Mouse (Mus musculus) limb, embryonic 12.5 days (tissue): ENCODE measurements around the gene Fgfr2. TPM values are rescaled to one million over a fixed set of nuclear protein-coding genes. Genes with fewer than 3 reads are reported as not detected.

Experiments used
- ATAC-seq: fragments of 200-750 bp; cut with Nextera tagmentation; 2 replicates; pipeline ENCODE4 v1.8.0; 2017; ENCODE audit warnings: low read depth, moderate TSS enrichment; ENCODE audit not compliant: insufficient number of reproducible peaks, insufficient read depth, low FRiP score, low TSS enrichment
- H3K27ac ChIP-seq: fragments of 300-500 bp; sonication (generic); 2 replicates; pipeline ENCODE4 v1.5.1; 2016; ENCODE audit warnings: mild to moderate bottlenecking, moderate library complexity
- H3K27me3 ChIP-seq: fragments of 300-500 bp; sonication (generic); 2 replicates; pipeline ENCODE4 v1.6.1; 2016; ENCODE audit warnings: mild to moderate bottlenecking, moderate library complexity
- H3K36me3 ChIP-seq: fragments of 300-500 bp; sonication (generic); 2 replicates; pipeline ENCODE4 v1.6.1; 2016; ENCODE audit warnings: mild to moderate bottlenecking, moderate library complexity
- H3K4me1 ChIP-seq: fragments of 300-500 bp; sonication (generic); replicated peaks from 2 replicates; pipeline ENCODE4 v1.6.1; 2016
- H3K4me2 ChIP-seq: fragments of 300-500 bp; sonication (generic); 2 replicates; pipeline ENCODE4 v1.6.1; 2016; ENCODE audit warnings: mild to moderate bottlenecking, moderate library complexity
- H3K4me3 ChIP-seq: fragments of 300-500 bp; sonication (generic); replicated peaks from 2 replicates; pipeline ENCODE4 v1.5.1; 2016; ENCODE audit warnings: mild to moderate bottlenecking
- H3K9ac ChIP-seq: fragments of 300-500 bp; sonication (generic); replicated peaks from 2 replicates; pipeline ENCODE4 v1.6.1; 2016; ENCODE audit warnings: mild to moderate bottlenecking, moderate library complexity
- H3K9me3 ChIP-seq: fragments of 300-500 bp; sonication (generic); 2 replicates; pipeline ENCODE4 v1.6.1; 2016; ENCODE audit warnings: mild to moderate bottlenecking, moderate library complexity
- WGBS: fragments of 180-500 bp; shearing (Covaris S2); methylation state at CpG from one replicate; pipeline ENCODE4 v1.1.7; 2016; 5-methylcytosine and 5-hydroxymethylcytosine counted together
- polyA plus RNA-seq: library from polyadenylated mRNA; unstranded; fragments of >200 nt; fragmentation: Nextera tagmentation; extraction: Ambion mirVana; gene quantifications from 2 replicates; pipeline ENCODE4 v1.2.1, GENCODE M21; 2016

The Fgfr2 gene
- polyA plus RNA-seq, 1 experiment from 2014 or later = 112 TPM

DNA sequence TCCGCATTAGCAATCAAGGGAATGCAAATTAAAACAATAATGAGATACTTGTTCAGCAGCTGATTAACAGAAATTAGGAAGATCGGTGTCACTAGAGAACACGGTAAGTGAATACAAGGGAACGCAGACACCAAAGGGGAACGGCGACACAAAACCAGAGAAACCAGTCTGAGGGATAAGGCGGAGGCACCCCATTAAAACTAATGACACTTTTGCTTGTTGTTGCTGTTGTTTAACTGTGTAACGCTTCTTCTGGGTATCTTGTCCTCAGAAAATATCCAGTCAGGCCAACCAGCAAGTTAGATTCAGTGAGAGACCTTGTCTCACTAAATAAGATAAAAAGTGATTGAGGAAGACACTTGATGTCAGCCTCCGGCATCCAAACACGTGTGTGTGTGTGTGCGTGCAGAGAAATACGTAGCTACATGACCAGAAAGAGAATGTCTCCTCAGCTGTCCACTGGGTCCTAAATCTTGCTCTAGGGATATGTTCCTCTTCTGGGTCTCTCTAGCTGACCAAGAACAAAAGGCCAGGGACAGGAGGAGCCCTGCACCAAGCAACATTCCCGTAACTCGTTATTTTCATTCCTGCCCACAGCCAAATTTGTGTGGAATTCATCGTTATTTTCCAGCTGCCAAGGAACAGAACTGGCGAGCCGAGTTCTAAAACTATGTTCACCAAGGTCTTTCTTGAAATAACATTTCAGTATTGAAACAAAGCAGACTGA, 2901.3 kb downstream of the Fgfr2 start:
- no peak for ATAC-seq
- Histone ChIP-seq H3K9ac (no peak overlapping the region), H3K4me3 (no peak overlapping the region), H3K27ac (no peak overlapping the region), H3K27me3 (no peaks in the 10 kb centered on the region), H3K9me3 (no peaks in the 10 kb centered on the region), H3K4me2 (no peak overlapping the region), H3K36me3 (peaks cover 43% of the 10 kb centered on the region), H3K4me1 (peaks cover 53% of the 10 kb centered on the region)
- WGBS = 72% methylated on average over 17 of the region's 17 CpGs

GRCm38 (mm10) chr7:130220627-130221026, 2902.5 kb downstream of the Fgfr2 start:
- H3K9ac ChIP-seq = no peak overlapping the region
- WGBS = 88% methylated on average over 4 of the region's 4 CpGs
- H3K4me1 ChIP-seq = peaks cover 46% of the 10 kb centered on the region
- no peaks in the 10 kb centered on the region for H3K27me3 ChIP-seq
- H3K27ac ChIP-seq = no peak overlapping the region
- no peaks in the 10 kb centered on the region for H3K9me3 ChIP-seq
- ATAC-seq = no peak
- peaks cover 33% of the 10 kb centered on the region for H3K36me3 ChIP-seq
- H3K4me2 ChIP-seq = no peak overlapping the region
- no peak overlapping the region for H3K4me3 ChIP-seq

GRCm38 (mm10) chr7:130219844-130220243, 2903.3 kb downstream of the Fgfr2 start:
- Histone ChIP-seq H3K4me1 (peaks cover 46% of the 10 kb centered on the region), H3K36me3 (peaks cover 32% of the 10 kb centered on the region), H3K9me3 (no peaks in the 10 kb centered on the region), H3K9ac (no peak overlapping the region), H3K4me2 (no peak overlapping the region), H3K27ac (no peak overlapping the region), H3K4me3 (no peak overlapping the region), H3K27me3 (no peaks in the 10 kb centered on the region)
- 81% methylated on average over 4 of the region's 4 CpGs for WGBS
- ATAC-seq = no peak

DNA sequence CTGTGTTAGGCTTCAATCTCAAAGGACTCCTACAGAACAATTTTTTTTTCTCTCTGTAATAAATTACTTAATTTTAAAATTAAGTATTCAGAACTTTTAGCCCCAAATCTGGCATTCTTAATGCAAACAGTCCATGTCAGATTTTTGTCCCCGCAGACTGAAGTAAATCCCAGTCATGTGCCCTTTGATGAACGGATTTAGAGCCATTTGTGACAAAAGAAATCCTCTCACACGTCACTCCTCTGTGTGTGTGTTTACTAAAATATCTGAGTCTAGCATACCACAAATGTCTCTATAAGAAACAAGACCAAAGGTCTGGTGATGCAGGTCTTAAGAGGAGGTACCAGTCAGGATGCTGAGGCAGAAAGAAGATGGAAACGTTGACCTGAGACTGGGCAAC, 2906.9 kb downstream of the Fgfr2 start:
- Histone ChIP-seq H3K27me3 (no peaks in the 10 kb centered on the region), H3K4me2 (no peak overlapping the region), H3K4me1 (peaks cover 38% of the 10 kb centered on the region), H3K9me3 (no peaks in the 10 kb centered on the region), H3K9ac (no peak overlapping the region), H3K36me3 (peaks cover 65% of the 10 kb centered on the region), H3K27ac (no peak overlapping the region), H3K4me3 (no peak overlapping the region)
- no peak for ATAC-seq
- 53% methylated on average over 4 of the region's 4 CpGs for WGBS

DNA sequence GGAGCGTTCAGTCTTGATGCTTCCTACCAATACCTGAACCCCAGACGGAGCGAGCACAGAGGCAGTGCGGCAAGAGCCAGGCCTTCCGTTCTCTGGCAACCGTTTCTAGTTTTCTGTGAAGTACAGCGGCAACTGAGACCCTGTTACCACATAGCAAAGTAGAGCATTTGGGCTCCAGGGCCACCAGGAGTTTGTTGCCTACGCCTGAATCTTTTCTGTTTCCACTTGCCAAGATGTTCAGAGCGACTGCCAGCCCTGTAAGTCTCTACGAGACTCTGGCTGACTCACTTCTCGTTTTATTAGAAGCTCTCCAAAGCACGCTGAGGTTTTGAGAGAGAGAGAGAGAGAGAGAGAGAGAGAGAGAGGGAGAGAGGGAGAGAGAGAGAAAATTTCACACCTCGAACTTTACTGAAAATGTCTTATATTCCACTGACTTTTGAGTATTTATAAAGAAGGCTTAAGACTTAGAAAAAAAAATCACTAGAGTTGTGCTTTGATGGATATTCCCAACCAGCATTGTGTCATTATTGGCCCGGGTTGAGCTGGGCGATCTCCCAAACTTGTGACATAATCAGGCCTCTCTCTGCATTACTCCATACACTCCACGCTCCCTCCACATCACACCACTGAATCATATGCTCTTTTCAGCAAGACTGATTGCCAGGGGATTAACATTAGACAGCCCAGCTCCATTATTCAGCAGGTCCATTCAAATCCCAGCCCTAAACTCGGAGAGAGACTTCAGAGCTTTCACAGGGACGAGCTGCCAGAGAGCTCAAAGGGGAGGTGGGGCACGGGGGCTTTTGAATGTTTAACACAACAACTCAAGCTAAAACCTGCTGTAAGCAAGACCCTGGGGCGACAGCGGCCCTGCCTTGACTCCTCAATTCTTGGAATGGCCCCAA, 2907.6 kb downstream of the Fgfr2 start:
- Histone ChIP-seq H3K4me2 (no peak overlapping the region), H3K27me3 (no peaks in the 10 kb centered on the region), H3K9me3 (no peaks in the 10 kb centered on the region), H3K36me3 (peaks cover 65% of the 10 kb centered on the region), H3K27ac (peak overlapping the region; percentile 60; the same call in 1 of the 2 replicates), H3K4me1 (peaks cover 34% of the 10 kb centered on the region), H3K4me3 (no peak overlapping the region), H3K9ac (no peak overlapping the region)
- ATAC-seq = no peak
- 46% methylated on average over 21 of the region's 21 CpGs for WGBS

- no peak overlapping the region for H3K9ac ChIP-seq
- H3K4me2 ChIP-seq = no peak overlapping the region
- H3K4me1 ChIP-seq = peaks cover 28% of the 10 kb centered on the region
- H3K4me3 ChIP-seq = no peak overlapping the region
- no peak for ATAC-seq
- no peaks in the 10 kb centered on the region for H3K9me3 ChIP-seq
- peaks cover 64% of the 10 kb centered on the region for H3K36me3 ChIP-seq
- no peak overlapping the region for H3K27ac ChIP-seq
- WGBS = 93% methylated on average over 5 of the region's 5 CpGs
- no peaks in the 10 kb centered on the region for H3K27me3 ChIP-seq
Observed at GRCm38 (mm10) chr7:130213156-130213555, 2910.0 kb downstream of the Fgfr2 start.

DNA sequence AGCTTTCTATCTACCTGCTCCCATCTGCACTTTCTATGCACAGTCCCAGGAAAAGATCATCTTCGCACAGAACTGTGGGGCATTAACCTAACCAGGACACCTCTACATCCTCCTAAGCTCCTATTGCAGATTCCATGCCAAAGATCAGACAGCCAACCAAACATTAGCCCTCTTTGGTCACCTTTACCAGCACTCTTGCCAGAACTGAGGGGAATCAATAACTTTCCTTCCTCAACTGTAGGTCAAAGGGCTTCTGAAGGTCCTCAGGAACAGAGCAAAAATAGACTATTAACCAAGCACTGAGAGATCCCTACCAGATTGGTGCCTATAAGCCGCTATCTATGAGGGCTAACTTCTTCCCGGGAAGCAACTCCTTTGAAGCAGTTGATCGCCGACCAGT, 2911.7 kb downstream of the Fgfr2 start:
- Histone ChIP-seq H3K27ac (no peak overlapping the region), H3K9ac (no peak overlapping the region), H3K27me3 (no peaks in the 10 kb centered on the region), H3K4me1 (peaks cover 42% of the 10 kb centered on the region), H3K36me3 (peaks cover 57% of the 10 kb centered on the region), H3K4me2 (no peak overlapping the region), H3K9me3 (no peaks in the 10 kb centered on the region), H3K4me3 (no peak overlapping the region)
- ATAC-seq = no peak
- WGBS = 70% methylated on average over 5 of the region's 5 CpGs

DNA sequence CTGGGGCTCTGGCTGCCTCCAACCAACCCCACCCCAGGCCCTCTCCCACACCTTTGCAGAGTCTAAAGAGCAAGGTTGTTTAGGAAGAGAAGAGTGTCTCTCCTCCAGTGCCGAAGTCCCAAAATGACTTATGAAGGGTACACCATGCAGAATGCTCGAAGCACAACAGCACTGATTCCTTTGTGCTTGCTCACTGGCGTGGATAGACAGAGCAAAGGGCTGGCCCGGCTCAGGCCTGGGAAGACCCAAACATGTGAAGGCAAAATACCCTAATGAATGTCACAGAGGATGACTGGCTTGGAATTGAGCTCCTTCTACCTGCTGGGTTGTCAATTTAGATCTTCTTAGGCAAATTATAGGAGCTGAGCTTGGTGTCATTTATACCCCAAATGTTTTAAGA, 2914.5 kb downstream of the Fgfr2 start:
- Histone ChIP-seq H3K9ac (no peak overlapping the region), H3K4me2 (no peak overlapping the region), H3K36me3 (peaks cover 55% of the 10 kb centered on the region), H3K4me1 (peaks cover 50% of the 10 kb centered on the region), H3K9me3 (no peaks in the 10 kb centered on the region), H3K4me3 (no peak overlapping the region), H3K27ac (no peak overlapping the region), H3K27me3 (no peaks in the 10 kb centered on the region)
- ATAC-seq = no peak
- WGBS = 92% methylated on average over 4 of the region's 4 CpGs

DNA sequence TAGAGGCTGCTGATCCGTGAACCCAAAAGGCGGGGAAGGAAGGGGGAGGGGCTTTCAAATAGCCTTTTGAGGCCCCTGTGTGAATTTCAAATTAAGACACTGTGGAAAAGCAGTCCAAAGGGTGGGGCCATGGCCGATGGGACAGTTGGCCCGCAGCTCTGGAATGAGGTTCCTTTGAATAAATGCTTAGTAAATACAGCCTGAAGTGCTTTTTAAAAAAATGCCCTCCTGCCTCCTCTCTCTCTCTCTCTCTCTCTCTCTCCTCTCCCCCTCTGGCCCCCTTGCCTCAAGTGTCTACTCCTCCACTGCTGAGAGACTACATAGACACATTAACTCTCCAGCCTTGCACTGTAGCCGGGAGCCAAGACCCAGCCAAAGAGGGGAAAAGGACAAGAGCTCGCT, 2917.0 kb downstream of the Fgfr2 start:
- WGBS = 38% methylated on average over 6 of the region's 6 CpGs
- no peak for ATAC-seq
- H3K36me3 ChIP-seq = peaks cover 33% of the 10 kb centered on the region
- H3K4me3 ChIP-seq = no peak overlapping the region
- peaks cover 47% of the 10 kb centered on the region for H3K4me1 ChIP-seq
- H3K9ac ChIP-seq = no peak overlapping the region
- H3K27ac ChIP-seq = peak overlapping the region; percentile 88
- H3K4me2 ChIP-seq = no peak overlapping the region
- H3K27me3 ChIP-seq = no peaks in the 10 kb centered on the region
- H3K9me3 ChIP-seq = no peaks in the 10 kb centered on the region

DNA sequence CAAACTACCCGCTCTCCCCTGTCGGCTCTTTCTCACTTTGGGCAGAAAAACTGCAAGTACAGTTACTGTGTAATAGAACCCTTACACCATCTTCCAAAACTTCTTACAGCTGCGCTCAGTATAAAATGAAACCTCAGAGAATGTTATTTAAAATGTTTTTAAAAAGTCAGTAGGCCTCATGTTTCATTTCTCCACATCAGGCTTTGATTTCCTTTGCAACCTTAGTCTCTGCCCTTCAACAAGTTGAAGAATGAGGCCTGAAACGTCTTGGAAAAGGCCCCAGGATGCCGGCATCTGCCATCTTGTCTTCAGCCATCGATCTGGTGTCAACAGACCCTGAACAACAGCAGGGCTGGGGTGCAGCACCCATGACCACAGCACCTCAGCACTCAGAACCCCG, 2918.0 kb downstream of the Fgfr2 start:
- peaks cover 54% of the 10 kb centered on the region for H3K4me1 ChIP-seq

GRCm38 (mm10) chr7:130201020-130201419, 2922.1 kb downstream of the Fgfr2 start:
- no peak overlapping the region for H3K4me3 ChIP-seq
- no peak for ATAC-seq
- no peaks in the 10 kb centered on the region for H3K9me3 ChIP-seq
- H3K4me2 ChIP-seq = no peak overlapping the region
- peak overlapping the region; percentile 54 for H3K27ac ChIP-seq
- H3K36me3 ChIP-seq = peaks cover 51% of the 10 kb centered on the region
- no peak overlapping the region for H3K9ac ChIP-seq
- H3K4me1 ChIP-seq = peaks cover 51% of the 10 kb centered on the region
- H3K27me3 ChIP-seq = no peaks in the 10 kb centered on the region
- 42% methylated on average over 8 of the region's 8 CpGs for whole genome bisulfite sequencing

More for the DNA sequence above, 2918.0 kb downstream of the Fgfr2 start:
- H3K27ac ChIP-seq = peak overlapping the region; percentile 88
- H3K4me2 ChIP-seq = no peak overlapping the region
- H3K9me3 ChIP-seq = no peaks in the 10 kb centered on the region
- no peak overlapping the region for H3K4me3 ChIP-seq
- WGBS = 66% methylated on average over 7 of the region's 7 CpGs
- no peak for ATAC-seq
- H3K36me3 ChIP-seq = peaks cover 35% of the 10 kb centered on the region
- no peak overlapping the region for H3K9ac ChIP-seq
- no peaks in the 10 kb centered on the region for H3K27me3 ChIP-seq
